Mouse (Mus musculus): Measurements from ENCODE around the gene Col5a3.
A peak's percentile ranks its signal among the peaks of the same experiment; 100 is the strongest.

DNA sequence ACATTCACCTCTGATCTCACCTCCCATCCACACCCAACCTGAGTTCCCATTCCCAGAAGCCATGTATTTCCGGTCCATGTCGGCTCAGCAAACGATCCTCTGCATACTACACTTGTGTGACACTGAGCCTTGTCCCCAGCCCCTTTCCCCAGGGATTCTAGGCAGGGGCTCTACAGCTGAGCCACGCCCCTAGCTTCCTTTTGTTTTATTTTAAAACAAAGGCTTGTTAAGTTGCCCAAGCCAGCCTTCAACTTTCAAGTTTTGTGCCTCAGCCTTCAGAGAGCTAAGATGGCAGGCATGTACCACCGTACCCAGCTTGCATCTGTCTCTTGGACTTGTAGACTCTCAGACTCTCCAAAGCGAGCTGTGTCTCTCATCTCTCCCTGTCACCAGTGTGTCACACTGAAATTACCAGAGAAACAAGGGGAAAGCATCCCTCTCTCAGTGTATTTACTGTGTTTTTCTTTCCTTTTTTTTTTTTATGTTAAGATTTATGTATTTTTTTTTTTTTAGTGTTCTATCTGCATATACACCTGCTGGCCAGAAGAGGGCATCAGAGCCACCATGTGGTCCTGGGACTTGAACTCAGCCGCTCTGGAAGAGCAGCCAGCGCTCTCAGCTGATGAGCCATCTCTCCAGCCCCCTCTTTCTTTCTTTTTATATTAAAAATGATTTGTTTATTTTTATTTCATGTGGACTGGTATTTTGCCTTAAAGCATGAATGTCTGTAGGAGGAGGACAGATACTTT is 76.4 kb downstream of the Col5a3 start:
- peak; percentile 71 for TF ChIP-seq CTCF (IDR thresholded peaks at IDR 0.05; ENCODE audit: low read depth)
- no peak for TF ChIP-seq EP300 (IDR thresholded peaks at IDR 0.05; ENCODE audit: low read depth)

Measured in liver, embryonic 14.5 days (tissue).